Mouse (Mus musculus) neural tube, embryonic 13.5 days (tissue): ENCODE data around the gene C8g. TPM values are rescaled to one million over a fixed set of nuclear protein-coding genes. Genes with fewer than 3 reads are reported as not detected.
A peak's percentile ranks its signal among the peaks of the same experiment; 100 is the strongest.

Experiments used
- ATAC-seq: fragments of 200-750 bp; cut with Nextera tagmentation; 2 replicates; pipeline ENCODE4 v1.8.0; 2017; ENCODE audit warnings: low read depth, mild to moderate bottlenecking, moderate TSS enrichment, moderate library complexity
- H3K27ac ChIP-seq: fragments of 300-500 bp; sonication (generic); replicated peaks from 2 replicates; pipeline ENCODE4 v1.5.1; 2015; ENCODE audit warnings: moderate library complexity, mild to moderate bottlenecking, inconsistent platforms
- H3K27me3 ChIP-seq: fragments of 300-500 bp; sonication (generic); 2 replicates; pipeline ENCODE4 v1.6.1; 2015; ENCODE audit warnings: mild to moderate bottlenecking, inconsistent platforms
- H3K36me3 ChIP-seq: fragments of 300-500 bp; sonication (generic); 2 replicates; pipeline ENCODE4 v1.6.1; 2015; ENCODE audit warnings: mild to moderate bottlenecking, inconsistent platforms
- H3K4me1 ChIP-seq: fragments of 300-500 bp; sonication (generic); replicated peaks from 2 replicates; pipeline ENCODE4 v1.6.1; 2015; ENCODE audit warnings: inconsistent platforms
- H3K4me2 ChIP-seq: fragments of 300-500 bp; sonication (generic); 2 replicates; pipeline ENCODE4 v1.6.1; 2015; ENCODE audit warnings: inconsistent platforms, mild to moderate bottlenecking, moderate library complexity
- H3K4me3 ChIP-seq: fragments of 300-500 bp; sonication (generic); 2 replicates; pipeline ENCODE4 v1.5.1; 2015; ENCODE audit warnings: mild to moderate bottlenecking, inconsistent platforms
- H3K9ac ChIP-seq: fragments of 300-500 bp; sonication (generic); 2 replicates; pipeline ENCODE4 v1.6.1; 2015; ENCODE audit warnings: moderate library complexity, mild to moderate bottlenecking, inconsistent platforms
- H3K9me3 ChIP-seq: fragments of 300-500 bp; sonication (generic); 2 replicates; pipeline ENCODE4 v1.6.1; 2016; ENCODE audit warnings: inconsistent platforms
- WGBS: fragments of 180-500 bp; shearing (Covaris S2); methylation state at CpG from one replicate; pipeline ENCODE4 v1.1.7; 2015; 5-methylcytosine and 5-hydroxymethylcytosine counted together
- polyA plus RNA-seq: library from polyadenylated mRNA; unstranded; fragments of >200 nt; fragmentation: Nextera tagmentation; extraction: Ambion mirVana; gene quantifications from 2 replicates; pipeline ENCODE4 v1.2.1, GENCODE M21; 2015

Gene C8g
- polyA plus RNA-seq, 1 experiment from 2014 or later, result 5.7 TPM

DNA sequence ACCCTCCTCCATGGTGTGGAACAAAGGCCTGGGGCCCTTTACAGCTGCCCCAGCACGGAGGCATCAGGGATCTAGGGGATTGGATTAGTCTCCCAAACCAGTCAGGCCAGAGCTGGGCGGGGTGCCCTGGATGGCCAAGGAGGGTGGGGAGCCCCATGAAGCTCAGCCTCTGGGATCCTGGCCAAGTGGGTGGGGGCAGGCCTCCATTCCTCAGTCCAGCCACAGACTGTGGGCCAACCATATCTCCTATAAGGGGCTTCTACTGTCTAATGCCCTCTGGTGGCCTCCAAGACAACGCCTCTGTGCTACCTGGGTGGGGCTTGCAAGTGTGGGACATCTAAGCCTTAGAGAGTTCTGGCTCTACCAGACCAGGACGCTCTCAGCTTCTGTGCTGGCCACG is 42.6 kb downstream of the C8g start:
- peak overlapping the region; percentile 87 for H3K9ac ChIP-seq

DNA sequence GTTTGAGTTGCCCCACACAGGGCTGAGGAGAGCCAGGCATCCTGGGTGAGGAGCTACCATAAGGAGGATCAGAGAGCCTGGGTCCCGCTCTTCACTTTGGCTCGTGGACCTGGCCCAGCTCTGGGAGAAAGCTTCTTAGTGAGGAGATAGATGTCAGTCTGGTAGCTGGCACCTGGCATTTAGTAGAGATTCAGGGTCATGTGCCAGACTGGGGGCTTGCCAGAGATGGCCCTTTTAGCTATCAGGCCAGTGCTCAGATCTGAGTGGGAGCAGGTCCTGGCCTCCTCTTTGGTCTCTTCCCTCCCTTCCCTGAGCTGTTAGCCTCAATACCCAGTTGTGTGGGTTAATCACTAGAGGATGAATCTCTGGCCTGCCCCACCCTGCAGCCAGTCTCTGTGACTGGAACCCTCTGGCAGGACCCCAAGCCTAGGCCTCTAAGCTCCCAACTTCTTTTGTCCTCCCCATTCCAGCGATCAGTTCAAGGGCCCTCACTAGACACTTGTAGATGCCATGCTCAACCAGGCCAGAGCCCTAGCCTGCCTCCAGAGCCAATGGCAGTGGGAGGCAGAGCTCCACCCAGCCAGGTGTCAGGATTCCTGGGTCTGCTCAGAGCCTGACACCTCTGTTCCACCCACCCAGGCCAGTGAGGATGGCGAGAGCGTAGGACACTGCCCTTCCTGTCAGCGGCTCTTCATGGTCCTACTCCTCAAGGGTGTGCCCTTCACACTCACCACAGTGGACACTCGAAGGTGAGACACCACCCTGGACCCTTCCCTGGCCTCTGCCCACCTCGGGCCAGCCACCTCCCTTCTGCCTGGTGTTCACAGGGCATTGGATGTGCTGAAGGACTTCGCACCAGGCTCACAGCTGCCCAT is 44.3 kb downstream of the C8g start:
- WGBS, result 89% methylated on average over 9 of the region's 9 CpGs
- H3K27me3 ChIP-seq, result no peaks in the 10 kb centered on the region

More for the DNA sequence above, 42.6 kb downstream of the C8g start:
- peaks cover 31% of the 10 kb centered on the region for H3K4me1 ChIP-seq
- no peaks in the 10 kb centered on the region for H3K27me3 ChIP-seq
- peaks cover 21% of the 10 kb centered on the region for H3K36me3 ChIP-seq
- no peak for ATAC-seq
- H3K27ac ChIP-seq, result no peak overlapping the region
- WGBS, result 72% methylated on average over 5 of the region's 5 CpGs
- no peaks in the 10 kb centered on the region for H3K9me3 ChIP-seq
- H3K4me2 ChIP-seq, result peak overlapping the region; percentile 89
- 0 out of 2 replicates have a peak overlapping the region, but pooled peaks have one; percentile 77 for H3K4me3 ChIP-seq

DNA sequence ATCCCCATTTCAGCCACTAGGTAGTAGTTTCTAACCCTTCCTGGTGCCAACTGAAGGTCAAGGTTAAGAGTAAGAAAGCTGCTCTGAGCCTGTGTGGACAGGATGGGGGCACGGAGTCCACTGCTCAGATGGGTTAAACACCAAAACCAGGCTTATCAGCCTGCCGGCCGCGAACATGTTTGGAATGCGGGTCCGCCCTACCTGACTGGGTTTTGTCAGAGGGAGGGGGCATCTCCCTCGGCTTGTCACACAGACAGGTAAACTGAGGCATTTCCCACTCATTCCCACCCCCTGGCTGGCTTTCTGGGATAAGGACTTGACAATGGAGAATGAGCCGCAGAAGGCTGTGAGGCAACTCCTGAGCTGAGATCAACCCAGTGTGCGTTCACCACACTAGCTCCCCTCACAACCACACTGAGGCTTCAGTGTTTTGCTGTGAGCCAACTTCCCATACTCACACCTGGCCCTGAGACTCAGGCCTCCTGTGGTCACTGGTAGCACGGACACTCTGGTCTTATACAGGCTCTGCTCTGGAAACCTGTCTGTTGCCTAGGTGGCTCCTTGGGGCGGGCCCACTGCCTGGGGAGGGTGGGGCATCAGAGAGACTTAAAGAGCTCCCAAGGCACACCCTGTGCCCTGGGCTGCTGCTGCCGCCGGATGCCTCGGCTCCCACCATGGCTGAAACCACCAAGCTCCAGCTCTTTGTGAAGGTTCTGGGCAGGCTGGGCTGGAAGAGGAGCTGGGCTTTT is 45.1 kb downstream of the C8g start, which contains the start of gene Clic3:
Gene Clic3 (plus strand): TSS at position 634 of the 749 bp plus-strand sequence.
- ATAC-seq, result no peak

More for the DNA sequence above, 44.3 kb downstream of the C8g start:
- H3K4me2 ChIP-seq, result no peak overlapping the region
- H3K4me3 ChIP-seq, result no peak overlapping the region
- H3K4me1 ChIP-seq, result peaks cover 31% of the 10 kb centered on the region
- no peak overlapping the region for H3K9ac ChIP-seq
- ATAC-seq, result no peak
- no peaks in the 10 kb centered on the region for H3K9me3 ChIP-seq
- peaks cover 21% of the 10 kb centered on the region for H3K36me3 ChIP-seq
- H3K27ac ChIP-seq, result no peak overlapping the region

GRCm38 (mm10) chr2:25452951-25453350 is 48.6 kb downstream of the C8g start:
- no peaks in the 10 kb centered on the region for H3K4me1 ChIP-seq
- no peaks in the 10 kb centered on the region for H3K9me3 ChIP-seq
- ATAC-seq, result no peak
- H3K36me3 ChIP-seq, result peaks cover 23% of the 10 kb centered on the region
- H3K9ac ChIP-seq, result no peak overlapping the region
- H3K27ac ChIP-seq, result no peak overlapping the region
- WGBS, result 31% methylated on average over 1 of the region's 1 CpGs
- no peaks in the 10 kb centered on the region for H3K27me3 ChIP-seq
- no peak overlapping the region for H3K4me3 ChIP-seq
- no peak overlapping the region for H3K4me2 ChIP-seq

More for the DNA sequence above, 45.1 kb downstream of the C8g start, which contains the start of gene Clic3:
- Histone ChIP-seq H3K27me3 (no peaks in the 10 kb centered on the region), H3K4me1 (peaks cover 24% of the 10 kb centered on the region), H3K27ac (no peak within 1 kb of the TSS), H3K9ac (no peak within 1 kb of the TSS), H3K36me3 (peaks cover 21% of the 10 kb centered on the region), H3K4me2 (no peak within 1 kb of the TSS), H3K9me3 (no peaks in the 10 kb centered on the region), H3K4me3 (no peak within 1 kb of the TSS)
- WGBS, result 65% methylated on average over 14 of the region's 14 CpGs

GRCm38 (mm10) chr2:25450853-25451647 is 50.5 kb downstream of the C8g start:
- Histone ChIP-seq H3K9me3 (no peaks in the 10 kb centered on the region), H3K27ac (no peak overlapping the region), H3K4me3 (no peak overlapping the region), H3K4me2 (no peak overlapping the region), H3K9ac (no peak overlapping the region), H3K36me3 (peaks cover 36% of the 10 kb centered on the region), H3K4me1 (no peaks in the 10 kb centered on the region), H3K27me3 (no peaks in the 10 kb centered on the region)
- no peak for ATAC-seq
- 86% methylated on average over 8 of the region's 8 CpGs for WGBS

Other genes with a start within 250 kb of the C8g start
- gene Tmem203, start 246.3 kb downstream of the C8g start, polyA plus RNA-seq, result 18.8 and 21.5 TPM in 2 replicates
- gene Tprn, start 239.1 kb downstream of the C8g start, polyA plus RNA-seq, result 13.3 and 14.6 TPM in 2 replicates
- gene Ssna1, start 229.3 kb downstream of the C8g start, polyA plus RNA-seq, result 187 and 206 TPM in 2 replicates
- 128 and 131 TPM in 2 replicates for gene Anapc2, start 229.2 kb downstream of the C8g start, polyA plus RNA-seq
- gene Tmem210, start 213.6 kb downstream of the C8g start, polyA plus RNA-seq, result not detected in 2 replicates
- gene Lrrc26, start 211.8 kb downstream of the C8g start, polyA plus RNA-seq, result not detected in 2 replicates
- 27.1 and 30.2 TPM in 2 replicates for gene Grin1, start 182.5 kb downstream of the C8g start, polyA plus RNA-seq
- gene Man1b1, start 169.4 kb downstream of the C8g start, polyA plus RNA-seq, result 55.4 and 73.6 TPM in 2 replicates
- 26.4 and 27.5 TPM in 2 replicates for gene Dpp7, start 145.4 kb downstream of the C8g start, polyA plus RNA-seq
- 6.0 and 8.5 TPM in 2 replicates for gene Uap1l1, start 136.0 kb downstream of the C8g start, polyA plus RNA-seq
- 9.9 and 11.3 TPM in 2 replicates for gene Sapcd2, start 129.4 kb downstream of the C8g start, polyA plus RNA-seq
- gene Entpd2, start 105.8 kb downstream of the C8g start, polyA plus RNA-seq, result 11.0 and 14.8 TPM in 2 replicates
- gene Npdc1, start 102.4 kb downstream of the C8g start, polyA plus RNA-seq, result 359 and 403 TPM in 2 replicates
- gene Fut7, start 78.5 kb downstream of the C8g start, polyA plus RNA-seq, result 0.18 TPM in 1 of 2 replicates, not detected in the other
- 9.8 and 10.2 TPM in 2 replicates for gene Abca2, start 73.0 kb downstream of the C8g start, polyA plus RNA-seq
- gene Clic3, start 44.9 kb downstream of the C8g start, polyA plus RNA-seq, result 2.8 and 3.2 TPM in 2 replicates
- gene Paxx, start 40.6 kb downstream of the C8g start, polyA plus RNA-seq, result 85.1 and 97.1 TPM in 2 replicates
- gene Ptgds, start 31.7 kb downstream of the C8g start, polyA plus RNA-seq, result 19.7 and 19.9 TPM in 2 replicates
- gene Lcn12, start 7.8 kb downstream of the C8g start, polyA plus RNA-seq, result not detected in 2 replicates
- 124 and 129 TPM in 2 replicates for gene Fbxw5, start 969 bp downstream of the C8g start, polyA plus RNA-seq
- gene Traf2, start 45.2 kb upstream of the C8g start, polyA plus RNA-seq, result 19.2 and 20.8 TPM in 2 replicates
- gene Edf1, start 56.1 kb upstream of the C8g start, polyA plus RNA-seq, result 426 and 453 TPM in 2 replicates
- gene Mamdc4, start 73.1 kb upstream of the C8g start, polyA plus RNA-seq, result 2.5 and 3.4 TPM in 2 replicates
- 180 and 188 TPM in 2 replicates for gene Phpt1, start 73.5 kb upstream of the C8g start, polyA plus RNA-seq
- 7.1 and 8.4 TPM in 2 replicates for gene Ajm1, start 80.0 kb upstream of the C8g start, polyA plus RNA-seq
- gene Rabl6, start 106.8 kb upstream of the C8g start, polyA plus RNA-seq, result 65.7 and 74.3 TPM in 2 replicates
- gene Ccdc183, start 116.0 kb upstream of the C8g start, polyA plus RNA-seq, result 0.12 and 0.17 TPM in 2 replicates
- gene Tmem141, start 120.3 kb upstream of the C8g start, polyA plus RNA-seq, result 37.7 and 41.2 TPM in 2 replicates
- gene Fcna, start 126.3 kb upstream of the C8g start, polyA plus RNA-seq, result 2.7 and 3.1 TPM in 2 replicates
- not detected in 2 replicates for gene Lcn8, start 151.4 kb upstream of the C8g start, polyA plus RNA-seq
- not detected in 2 replicates for gene Lcn5, start 156.2 kb upstream of the C8g start, polyA plus RNA-seq
- gene Lcn6, start 175.1 kb upstream of the C8g start, polyA plus RNA-seq, result not detected in 2 replicates
- gene Lcn10, start 181.0 kb upstream of the C8g start, polyA plus RNA-seq, result not detected in 2 replicates
- gene Obp2a, start 198.3 kb upstream of the C8g start, polyA plus RNA-seq, result not detected in 2 replicates
- gene Bmyc, start 205.0 kb upstream of the C8g start, polyA plus RNA-seq, result 113 and 121 TPM in 2 replicates
- gene Obp2b, start 235.3 kb upstream of the C8g start, polyA plus RNA-seq, result not detected in 2 replicates